12 mouse cellular contexts compared by ENCODE assay signal in the genomic region with DNA sequence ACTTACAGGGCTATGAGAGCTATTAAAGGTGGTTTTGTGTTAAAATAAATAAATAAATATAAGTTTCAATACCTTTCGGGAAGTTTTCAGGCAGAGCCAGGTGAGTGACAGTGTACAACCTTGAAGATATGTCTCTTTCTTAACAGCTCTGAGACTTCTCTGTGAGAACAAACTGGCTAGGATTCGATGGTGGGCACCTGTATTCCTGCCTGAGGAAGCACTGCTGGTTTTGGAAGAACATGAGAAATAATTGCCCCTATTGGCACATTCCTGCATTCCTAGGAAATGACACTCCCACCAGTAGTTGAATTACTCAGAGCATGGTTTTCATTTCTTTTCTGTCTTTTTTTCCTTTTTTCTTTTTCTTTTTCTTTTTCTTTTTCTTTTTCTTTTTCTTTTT.
DNase-seq lines count a peak whose midpoint lies in the region; ATAC-seq lines count a peak whose summit lies in the region.
"Had no signal": no experiment of that assay in that cellular context is flagged by ENCODE, and none has a peak within 500 bp of the region (broad histone marks: within the 10 kb centered on the region; RNA-seq: fewer than 3 reads in every experiment).

No protein-coding gene starts in this region.

- H3K9me3 ChIP-seq in heart, embryonic 12.5 days (replicated peaks) = no peaks in the 10 kb centered on the region
- H3K9me3 ChIP-seq in lung, embryonic 16.5 days (ENCODE audit: control insufficient read depth, low read length) = no peaks in the 10 kb centered on the region
- H3K9me3 ChIP-seq in intestine, embryonic 16.5 days (ENCODE audit: control insufficient read depth, low read length) = no peaks in the 10 kb centered on the region
- H3K9me3 ChIP-seq in neural tube, embryonic 13.5 days = no peaks in the 10 kb centered on the region
- H3K9me3 ChIP-seq: liver, embryonic 15.5 days had no signal

- no peak overlapping the region for H3K9ac ChIP-seq in heart, embryonic 12.5 days
- no peak overlapping the region for H3K9ac ChIP-seq in lung, embryonic 16.5 days (ENCODE audit: low read length)
- no peak overlapping the region for H3K9ac ChIP-seq in intestine, embryonic 16.5 days (ENCODE audit: low read depth, low read length)
- H3K9ac ChIP-seq in neural tube, embryonic 13.5 days = no peak overlapping the region
- H3K9ac ChIP-seq: liver, embryonic 15.5 days had no signal

- H3K4me2 ChIP-seq in heart, embryonic 12.5 days = peak overlapping the region; percentile 61
- peak overlapping the region; percentile 32 for H3K4me2 ChIP-seq in lung, embryonic 16.5 days (ENCODE audit: low read depth, low read length)
- peak overlapping the region; percentile 50 for H3K4me2 ChIP-seq in intestine, embryonic 16.5 days (ENCODE audit: low read depth, low read length)
- 0 out of 2 replicates have a peak overlapping the region, but pooled peaks have one; percentile 44 for H3K4me2 ChIP-seq in neural tube, embryonic 13.5 days

- no peak for ATAC-seq in heart, embryonic 12.5 days (ENCODE audit: insufficient number of reproducible peaks, low FRiP score)
- peak; percentile 47 for ATAC-seq in lung, embryonic 16.5 days (ENCODE audit: low read depth)
- peak; percentile 23 for ATAC-seq in intestine, embryonic 16.5 days
- no peak for ATAC-seq in neural tube, embryonic 13.5 days (ENCODE audit: low read depth)
- ATAC-seq in frontal cortex, adult (ENCODE audit: low TSS enrichment) = no peak

- peaks cover 13% of the 10 kb centered on the region for H3K4me1 ChIP-seq in heart, embryonic 12.5 days (replicated peaks)
- peaks cover 3% of the 10 kb centered on the region; the same call in 1 of the 2 replicates for H3K4me1 ChIP-seq in lung, embryonic 16.5 days (replicated peaks; ENCODE audit: control insufficient read depth, insufficient read depth, low read length)
- no peaks in the 10 kb centered on the region for H3K4me1 ChIP-seq in intestine, embryonic 16.5 days (ENCODE audit: control insufficient read depth, insufficient read depth, low read length)
- H3K4me1 ChIP-seq in neural tube, embryonic 13.5 days (replicated peaks) = peaks cover 17% of the 10 kb centered on the region
- H3K4me1 ChIP-seq: liver, embryonic 15.5 days had no signal

- no peak for DNase-seq in heart, postnatal 4 days
- no peak for DNase-seq in lung, postnatal 10 days
- DNase-seq in urinary bladder, adult 2 months (ENCODE audit: low spot score) = no peak
- DNase-seq: cerebellum, adult 9-10 months; thymus, postnatal 36 days had no signal

- no peak overlapping the region for H3K4me3 ChIP-seq in heart, embryonic 12.5 days
- H3K4me3 ChIP-seq in lung, embryonic 16.5 days (ENCODE audit: low read length) = 0 out of 2 replicates have a peak overlapping the region, but pooled peaks have one; percentile 7
- H3K4me3 ChIP-seq in intestine, embryonic 16.5 days (ENCODE audit: low read length) = peak overlapping the region; percentile 35
- no peak overlapping the region for H3K4me3 ChIP-seq in neural tube, embryonic 13.5 days
- H3K4me3 ChIP-seq: layer of hippocampus, adult 2 months; liver, embryonic 15.5 days had no signal

- 63% methylated on average over 2 of the region's 2 CpGs for WGBS in heart, embryonic 12.5 days
- 56% methylated on average over 2 of the region's 2 CpGs for WGBS in lung, embryonic 16.5 days
- WGBS in intestine, embryonic 16.5 days = 36% methylated on average over 2 of the region's 2 CpGs
- WGBS in neural tube, embryonic 13.5 days = 74% methylated on average over 2 of the region's 2 CpGs

- no peaks in the 10 kb centered on the region for H3K36me3 ChIP-seq in heart, embryonic 12.5 days
- H3K36me3 ChIP-seq in lung, embryonic 16.5 days (ENCODE audit: control insufficient read depth, insufficient read depth, low read length) = no peaks in the 10 kb centered on the region
- no peaks in the 10 kb centered on the region for H3K36me3 ChIP-seq in intestine, embryonic 16.5 days (ENCODE audit: control insufficient read depth, insufficient read depth, low read length)
- H3K36me3 ChIP-seq in neural tube, embryonic 13.5 days = no peaks in the 10 kb centered on the region
- H3K36me3 ChIP-seq: liver, embryonic 15.5 days had no signal

- no peaks in the 10 kb centered on the region for H3K27me3 ChIP-seq in heart, embryonic 12.5 days (replicated peaks)
- no peaks in the 10 kb centered on the region for H3K27me3 ChIP-seq in lung, embryonic 16.5 days (ENCODE audit: control insufficient read depth, insufficient read depth, low read depth, low read length)
- H3K27me3 ChIP-seq in intestine, embryonic 16.5 days (replicated peaks; ENCODE audit: control insufficient read depth, insufficient read depth, low read length) = no peaks in the 10 kb centered on the region
- H3K27me3 ChIP-seq in neural tube, embryonic 13.5 days = no peaks in the 10 kb centered on the region
- H3K27me3 ChIP-seq: liver, embryonic 15.5 days had no signal

- H3K27ac ChIP-seq in heart, embryonic 12.5 days (ENCODE audit: poor library complexity, severe bottlenecking) = peak overlapping the region; percentile 94
- peak overlapping the region; percentile 71 for H3K27ac ChIP-seq in lung, embryonic 16.5 days (ENCODE audit: low read length)
- peak overlapping the region; percentile 92 for H3K27ac ChIP-seq in intestine, embryonic 16.5 days (ENCODE audit: low read length)
- no peak overlapping the region for H3K27ac ChIP-seq in neural tube, embryonic 13.5 days (replicated peaks)
- H3K27ac ChIP-seq: layer of hippocampus, adult 2 months; liver, embryonic 15.5 days had no signal

Comparison
In these comparisons a context has a peak if more than half of its experiments do, and no peak if none do; other contexts are left out.
1. ATAC-seq: peak in lung, embryonic 16.5 days (single experiment) and intestine, embryonic 16.5 days (single experiment); none in heart, embryonic 12.5 days (single experiment), neural tube, embryonic 13.5 days (single experiment) and frontal cortex, adult (single experiment).
2. H3K4me3 ChIP-seq: peak in lung, embryonic 16.5 days (single experiment) and intestine, embryonic 16.5 days (single experiment); none in heart, embryonic 12.5 days (single experiment) and neural tube, embryonic 13.5 days (single experiment).
3. Peak in every context shown above with its lines, with median percentiles within 50 percentile points of each other: H3K4me2 ChIP-seq.